Mouse (Mus musculus): ENCODE results near the gene Naip5. TPM values are rescaled to one million over a fixed set of nuclear protein-coding genes. Genes with fewer than 3 reads are reported as not detected.

The Naip5 gene
- total RNA-seq, 2 experiments from 2014 or later: 0.07 to 0.27 TPM

Other genes with a start within 250 kb of the Naip5 start
- gene Mccc2, start 230.7 kb downstream of the Naip5 start, total RNA-seq (2021): 10 to 100 TPM; 36.1 to 38.3 TPM
- gene Bdp1, start 142.3 kb downstream of the Naip5 start, total RNA-seq (2021): 10 to 100 TPM; 23.9 to 29.5 TPM
- gene Serf1, start 138.3 kb downstream of the Naip5 start, total RNA-seq (2021): 10 to 100 TPM; 17.5 to 20.0 TPM
- 10 to 100 TPM; 21.6 to 23.5 TPM for gene Smn1, start 121.5 kb downstream of the Naip5 start, total RNA-seq (2021)
- gene Naip2, start 44.2 kb downstream of the Naip5 start, total RNA-seq (2021): under 1 TPM; 0.22 to 0.47 TPM
- gene Naip6, start 71.4 kb upstream of the Naip5 start, total RNA-seq (2021): under 1 TPM; 0.15 to 0.24 TPM
- gene Naip1, start 206.5 kb upstream of the Naip5 start, total RNA-seq (2021): under 1 TPM in 1 of 2 experiments, not detected in 1; 0.07 TPM
- gene Gtf2h2, start 246.3 kb upstream of the Naip5 start, total RNA-seq (2021): 10 to 100 TPM; 22.6 to 25.2 TPM